Mouse (Mus musculus) left cerebral cortex, postnatal 10 days (tissue): Measurements from ENCODE around the gene Ccdc159. TPM values are rescaled to one million over a fixed set of nuclear protein-coding genes. Genes with fewer than 3 reads are reported as not detected.

ENCODE experiments used
- DNase-seq, 2 experiments: peaks; one replicate each; pipeline ENCODE4 v3.0.0; 2021 to 2022; ENCODE audit warnings: low spot score in 2 of 2, mixed read lengths in 1 of 2; ENCODE audit errors: extremely low spot score in 1 of 2
- intact Hi-C: fragments of 180-260 bp; cut with DNase I; formaldehyde crosslinking; loops from one replicate; pipeline ENCODE4 v1.15.1; 2025
- total RNA-seq, 2 experiments: library from RNA; stranded (reverse); gene quantifications; 2 replicates each; pipeline ENCODE4 v1.2.3; 2021

The Ccdc159 gene
- 10 to 100 TPM; 15.3 to 15.8 TPM for total RNA-seq

DNA sequence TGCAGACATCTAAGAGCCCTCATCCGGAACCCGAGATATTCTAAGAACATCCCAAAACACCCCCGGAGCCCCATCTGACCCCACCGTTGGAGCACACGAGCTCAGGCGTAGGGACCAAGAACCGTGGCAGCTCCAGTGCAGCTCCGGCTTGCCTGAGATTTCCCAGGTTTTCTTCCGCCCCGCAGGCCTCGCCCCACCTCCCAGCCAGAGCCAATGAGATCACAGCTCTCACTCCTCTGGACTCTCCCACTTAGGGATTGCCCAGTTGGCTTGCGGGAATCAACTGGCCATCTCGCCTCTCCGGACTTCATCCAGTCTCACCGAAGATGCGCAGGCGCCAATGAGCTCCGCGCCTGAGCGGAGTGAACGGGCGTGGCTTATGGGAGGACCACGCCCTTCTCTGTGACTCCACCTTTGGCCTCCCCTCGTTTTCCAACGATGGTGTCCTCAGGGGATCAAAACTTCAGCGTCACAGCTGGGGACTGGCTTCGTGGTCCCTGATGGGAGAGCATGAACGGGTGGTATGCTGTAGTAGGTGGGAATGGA, at the start of gene Ccdc159, which contains the start of gene Tmem205:
Ccdc159 (plus strand) TSS at position 264 of the 546 bp plus-strand sequence.
Tmem205 (minus strand) TSS at position 349 of the 546 bp plus-strand sequence.
- intact Hi-C loops, result no loop called here
- peak; percentile 91 to 95 for DNase-seq

DNA sequence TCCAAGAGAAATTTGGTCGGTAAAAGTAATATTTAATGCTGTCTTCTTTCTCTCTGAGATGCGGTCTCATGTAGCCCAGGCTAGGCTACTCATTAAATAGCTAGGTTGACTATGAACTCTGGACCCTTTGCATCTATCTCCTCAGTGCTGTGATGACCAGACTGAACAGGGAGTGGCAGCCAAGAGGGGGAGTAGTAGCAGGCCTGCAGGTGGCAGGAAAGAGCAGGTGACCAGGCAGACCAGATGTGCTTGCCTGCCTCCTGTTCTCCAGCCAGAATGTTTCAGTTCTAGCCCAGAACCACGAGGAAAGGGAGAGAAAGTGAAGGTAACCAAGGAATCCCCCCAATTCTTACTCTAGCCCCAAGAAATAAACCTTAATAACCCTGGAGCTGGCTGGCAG, 38.0 kb upstream of the Ccdc159 start:
- intact Hi-C loops, result no loop called here
- no peak for DNase-seq

DNA sequence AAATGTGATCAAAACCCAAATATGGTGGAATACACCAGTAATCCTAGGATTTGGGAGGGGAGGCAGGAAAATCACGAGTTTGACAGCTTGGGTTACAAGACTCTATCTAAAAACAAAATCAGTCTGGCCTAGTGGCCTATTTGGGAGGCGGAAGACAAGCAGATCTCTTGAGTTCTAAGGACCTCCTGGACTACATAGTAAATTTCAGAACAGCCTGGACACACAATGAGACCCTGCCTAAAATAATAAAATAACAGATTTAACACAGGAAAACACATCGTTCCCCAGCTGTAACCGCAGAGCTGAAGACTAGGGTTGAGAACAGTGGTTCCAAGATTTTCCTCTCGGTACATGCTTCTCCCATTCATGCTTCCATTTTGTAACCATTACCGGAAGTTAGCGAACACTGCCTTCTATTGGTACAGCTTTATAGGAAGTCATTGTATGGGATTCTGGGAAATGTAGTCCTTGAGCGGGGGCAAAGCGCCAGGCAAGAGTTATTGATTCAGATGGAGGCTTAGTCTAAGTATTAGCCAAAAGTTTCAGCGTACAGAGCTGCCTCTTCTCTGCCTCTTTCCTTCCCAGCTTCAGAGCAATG, 25.9 kb upstream of the Ccdc159 start:
- intact Hi-C loops, result no loop called here
- DNase-seq, result peak; percentile 75 to 76

DNA sequence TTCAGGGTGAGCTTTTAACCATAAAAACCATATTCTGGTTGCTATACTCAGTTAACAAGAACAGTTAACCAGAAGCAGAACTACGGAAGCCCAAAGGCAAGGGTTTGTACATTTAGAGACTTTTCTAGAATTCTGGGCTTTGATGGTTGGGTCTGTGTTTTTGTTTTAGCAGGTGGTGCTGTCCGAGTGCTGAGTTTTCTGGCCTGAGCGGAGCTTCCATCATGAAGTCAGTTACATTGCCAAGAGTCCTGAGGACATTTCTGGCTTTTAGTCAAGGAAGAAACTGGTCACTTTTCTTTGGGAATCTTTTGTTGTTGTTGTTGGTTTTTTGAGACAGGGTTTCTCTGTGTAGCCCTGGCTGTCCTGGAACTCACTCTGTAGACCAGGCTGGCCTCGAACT, 23.2 kb upstream of the Ccdc159 start:
- no peak for DNase-seq
- intact Hi-C loops, result no loop called here

DNA sequence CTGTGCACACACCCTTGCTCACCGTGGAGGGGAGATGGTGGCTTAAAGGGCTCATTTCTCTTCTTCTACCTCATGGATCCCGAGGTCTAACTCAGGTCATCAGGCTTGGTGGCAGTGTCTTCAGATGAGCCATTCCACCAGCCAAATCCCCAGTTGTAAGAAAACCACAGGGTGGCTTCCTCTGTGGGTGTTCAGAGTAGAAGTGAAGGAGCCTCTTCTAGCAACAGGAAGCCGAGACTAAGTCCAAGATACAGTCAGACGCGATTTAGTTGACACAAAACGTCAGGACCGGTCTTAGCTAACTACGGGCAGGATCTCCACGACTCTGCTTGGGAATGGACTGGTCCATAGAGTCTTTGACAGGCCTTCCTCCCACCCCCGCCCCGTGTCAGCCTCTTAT, 19.1 kb upstream of the Ccdc159 start:
- intact Hi-C loops, result no loop called here
- DNase-seq, result no peak

DNA sequence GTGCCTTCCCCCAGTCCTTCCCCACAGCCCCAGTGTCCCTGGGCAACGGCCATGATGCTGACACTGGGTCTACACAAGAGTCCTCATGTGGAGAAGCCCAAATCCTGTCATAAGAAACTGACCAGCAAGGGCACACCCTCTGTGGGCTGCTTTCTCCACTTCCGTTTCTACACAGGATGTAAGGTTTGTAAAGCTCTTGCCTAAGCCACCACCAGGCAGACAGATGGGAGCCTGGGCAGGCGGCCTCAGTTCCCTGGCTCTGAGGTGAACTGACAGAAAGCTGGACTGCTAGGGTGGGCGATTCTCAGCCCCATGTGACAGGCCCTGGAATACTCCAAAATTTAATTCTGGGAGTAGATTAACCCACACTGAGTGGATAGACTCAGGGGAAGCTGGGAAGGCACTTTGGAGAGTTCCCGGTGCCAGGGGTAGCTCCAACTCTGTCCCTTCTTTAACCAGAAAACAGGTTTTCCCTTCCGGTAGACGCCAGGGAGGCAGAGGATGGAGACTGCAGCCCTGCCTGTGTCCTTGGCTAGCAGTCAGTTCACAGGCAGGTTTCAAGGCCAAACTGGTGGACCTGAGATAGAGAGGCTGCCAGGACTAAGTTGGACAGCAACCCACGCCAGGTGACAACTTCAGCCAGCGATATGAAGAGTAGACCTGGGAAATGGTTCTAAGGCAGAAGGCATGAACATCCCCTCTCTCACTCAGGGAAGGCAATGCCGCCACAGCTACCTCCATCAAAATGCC, 17.6 kb upstream of the Ccdc159 start:
- DNase-seq, result no peak
- intact Hi-C loops, result no loop called here

DNA sequence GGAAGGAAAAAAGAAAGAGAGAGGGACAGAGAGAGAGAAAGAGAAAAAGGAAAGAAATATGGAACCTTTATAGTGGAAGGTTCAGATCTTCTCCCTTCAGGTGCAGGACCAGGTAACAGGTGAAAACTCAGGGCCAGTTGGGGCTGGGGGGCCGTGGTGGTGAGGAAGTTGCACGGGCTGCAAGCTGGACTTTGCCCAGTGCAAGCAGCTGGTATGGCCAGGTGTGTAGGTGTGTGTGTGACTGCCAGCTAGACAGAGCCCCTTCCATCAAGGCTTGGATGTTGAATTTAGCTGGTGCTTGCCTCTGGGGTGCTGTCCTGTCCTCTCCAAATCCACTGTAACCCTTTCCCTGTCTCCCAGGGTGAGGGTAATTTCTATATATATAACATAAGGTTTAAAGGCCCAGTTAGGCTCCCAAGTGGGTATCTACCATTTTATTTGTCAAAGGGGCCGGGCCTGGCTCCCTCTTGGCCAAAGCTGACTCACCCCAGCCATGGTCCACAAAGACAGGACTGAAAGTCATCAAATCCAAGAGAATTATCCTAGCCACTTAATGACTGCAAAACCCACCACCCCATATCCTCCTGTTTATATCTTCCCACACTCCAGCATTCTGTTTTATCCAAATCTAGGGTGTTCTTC, 10.3 kb upstream of the Ccdc159 start:
- DNase-seq, result no peak
- intact Hi-C loops, result no loop called here

DNA sequence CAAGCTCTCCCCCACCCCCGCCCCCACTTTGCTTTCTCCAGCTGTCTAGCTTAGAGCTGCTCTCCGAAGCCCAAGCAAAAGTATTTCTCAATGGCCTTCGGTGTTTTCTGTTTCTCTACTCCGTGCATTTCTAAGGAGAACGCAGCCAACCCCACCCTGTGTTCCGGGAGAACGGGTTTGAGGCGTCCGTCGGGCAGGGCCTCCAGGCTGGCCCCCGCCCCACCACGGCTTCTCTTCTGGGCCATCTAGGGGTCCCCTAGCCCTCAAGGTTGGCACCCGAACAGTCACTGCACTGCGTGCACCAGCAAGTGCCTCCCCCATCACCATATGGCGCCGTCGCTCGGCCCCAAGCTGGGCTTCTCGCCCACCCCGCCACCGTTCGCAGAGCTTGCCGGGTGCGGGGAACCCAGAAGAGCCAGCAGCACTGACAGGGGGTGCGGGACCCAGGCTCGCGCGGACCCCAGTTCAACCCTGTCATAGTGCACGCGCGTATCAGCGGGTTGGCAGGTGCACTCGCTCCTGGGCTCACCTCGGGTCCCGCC, 9.7 kb upstream of the Ccdc159 start:
- peak; percentile 75 to 81 for DNase-seq
- intact Hi-C loops, result no loop called here

DNA sequence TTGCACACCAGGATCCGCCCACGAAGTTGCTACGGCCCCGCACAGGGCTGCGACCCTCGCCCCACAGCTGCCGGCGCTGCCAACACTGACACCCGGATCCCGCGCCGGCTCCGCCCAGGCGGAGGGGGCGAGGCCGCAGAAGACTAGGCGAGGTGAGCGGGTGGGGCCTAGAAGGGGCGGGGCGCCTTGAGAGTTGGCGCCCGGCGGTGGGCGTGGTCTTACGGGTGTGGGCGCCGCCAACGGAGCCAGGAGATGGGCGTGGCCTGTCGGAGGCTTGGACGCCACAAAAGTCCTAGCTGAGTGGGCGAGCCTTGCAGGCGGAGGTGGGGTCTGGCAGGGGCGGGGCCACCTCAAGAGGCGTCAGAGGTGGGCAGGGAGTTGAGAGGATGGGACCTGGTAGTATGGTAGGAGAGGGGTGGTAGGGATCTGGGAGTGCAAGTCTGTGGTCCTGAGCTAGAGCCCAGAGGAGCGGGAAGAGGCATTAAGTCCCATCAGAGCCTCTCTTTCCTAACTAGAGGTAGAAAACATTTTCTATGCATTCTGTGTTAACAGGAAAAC, 9.2 kb upstream of the Ccdc159 start, which contains the start of gene Rab3d:
Rab3d (minus strand) TSS at position 158 of the 558 bp plus-strand sequence.
- intact Hi-C loops, result no loop called here
- DNase-seq, result peak; percentile 85 to 94

DNA sequence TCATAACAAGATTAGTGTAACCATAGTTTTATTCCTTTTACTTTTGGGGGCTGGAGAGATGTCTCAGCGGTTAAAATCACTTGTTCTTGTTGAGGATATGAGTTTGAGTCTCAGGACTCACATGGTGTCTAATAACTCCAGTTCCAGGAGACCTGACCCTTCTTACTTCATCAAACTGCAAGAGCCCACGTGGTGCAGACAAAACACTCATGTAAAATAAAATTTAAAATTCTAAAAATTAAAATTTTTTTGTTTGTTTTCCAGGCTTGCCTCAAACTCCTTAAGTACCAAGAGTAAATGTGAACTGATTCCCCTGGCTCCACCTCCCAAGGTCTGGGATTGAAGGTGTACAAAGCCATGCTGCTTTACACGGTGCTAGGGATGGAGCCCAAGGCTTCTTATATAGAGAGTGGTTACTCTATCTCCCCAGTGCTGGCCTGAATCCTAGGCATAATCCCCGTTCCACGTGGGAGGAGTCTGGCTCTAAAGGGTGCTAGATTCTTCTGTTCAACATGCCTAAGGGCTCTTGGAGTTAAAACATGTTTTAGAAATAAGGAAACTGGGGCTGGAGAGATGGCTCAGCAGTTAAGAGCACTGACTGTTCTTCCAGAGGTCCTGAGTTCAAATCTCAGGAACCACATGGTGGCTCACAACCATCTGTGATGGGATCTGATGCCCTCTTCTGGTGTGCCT, 8.4 kb upstream of the Ccdc159 start:
- intact Hi-C loops, result no loop called here
- no peak for DNase-seq

DNA sequence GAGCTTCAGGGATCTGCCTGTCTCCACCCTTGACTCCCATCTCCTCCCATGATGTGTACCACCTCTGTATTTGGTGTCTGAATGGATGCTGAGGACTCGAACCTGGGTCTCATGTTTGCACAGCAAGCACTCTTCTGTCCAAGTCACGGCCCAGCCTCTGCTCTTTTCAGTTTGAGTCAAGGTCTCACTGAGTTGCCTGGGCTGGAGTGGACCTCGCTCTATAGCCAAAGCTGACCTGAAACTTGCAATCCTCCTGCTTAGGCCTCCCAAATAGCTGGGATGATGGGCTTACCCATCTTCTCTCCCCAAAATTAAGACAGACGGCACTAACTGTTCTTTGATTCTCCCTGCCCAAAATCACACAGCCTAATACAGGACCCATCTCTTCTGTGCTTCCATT, 4.2 kb upstream of the Ccdc159 start:
- intact Hi-C loops, result no loop called here
- no peak for DNase-seq

DNA sequence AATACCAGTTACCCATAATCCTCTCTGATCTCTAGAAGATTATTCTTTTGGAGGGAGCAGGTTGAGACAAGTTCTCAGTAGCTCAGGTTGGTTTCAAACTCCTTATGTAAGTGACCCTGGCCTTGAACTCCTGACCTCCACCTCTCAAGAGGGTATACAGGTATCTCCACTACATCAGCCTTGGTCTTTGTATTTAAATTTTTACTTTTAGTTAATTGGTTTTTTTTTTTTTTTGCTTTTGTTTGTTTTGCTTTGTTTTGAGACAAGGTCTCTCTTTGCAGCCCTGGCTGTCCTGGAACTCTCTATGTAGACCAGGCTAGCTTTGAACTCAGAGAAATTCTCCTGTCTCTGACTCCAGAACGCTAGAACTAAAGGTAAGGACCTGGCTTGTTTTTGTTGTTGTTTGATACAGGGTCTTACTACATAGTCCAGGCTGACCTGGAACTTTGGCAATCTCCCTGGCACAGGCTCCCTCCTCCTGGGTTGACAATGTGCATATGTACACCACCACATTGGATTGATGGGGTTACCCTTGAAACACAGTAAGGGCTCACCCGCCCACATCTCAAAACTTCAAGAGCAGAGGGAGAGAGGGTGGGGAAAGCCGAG, 3.7 kb upstream of the Ccdc159 start:
- intact Hi-C loops, result no loop called here
- no peak for DNase-seq

DNA sequence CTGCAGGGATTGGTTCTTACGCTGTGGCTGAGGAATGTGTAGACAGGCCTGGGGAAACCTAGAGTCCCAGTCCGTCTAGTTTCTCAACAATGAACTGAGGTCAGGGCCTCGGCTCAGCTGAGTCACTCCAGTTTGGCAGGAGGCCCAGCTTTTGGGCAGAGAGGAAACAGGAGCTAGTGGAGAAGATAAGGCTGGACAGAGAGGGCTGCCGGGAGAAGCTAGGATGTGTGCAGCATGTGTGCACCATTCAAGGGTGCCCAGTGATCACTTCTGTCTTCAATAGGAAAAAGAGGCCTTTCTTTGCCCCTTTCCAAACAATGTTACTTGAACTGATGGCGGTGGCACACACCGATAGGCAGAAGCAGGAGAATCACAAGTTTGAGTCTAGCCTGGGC, 3.2 kb upstream of the Ccdc159 start:
- intact Hi-C loops, result no loop called here
- peak in 1 of 2 experiments; percentile 86 for DNase-seq

DNA sequence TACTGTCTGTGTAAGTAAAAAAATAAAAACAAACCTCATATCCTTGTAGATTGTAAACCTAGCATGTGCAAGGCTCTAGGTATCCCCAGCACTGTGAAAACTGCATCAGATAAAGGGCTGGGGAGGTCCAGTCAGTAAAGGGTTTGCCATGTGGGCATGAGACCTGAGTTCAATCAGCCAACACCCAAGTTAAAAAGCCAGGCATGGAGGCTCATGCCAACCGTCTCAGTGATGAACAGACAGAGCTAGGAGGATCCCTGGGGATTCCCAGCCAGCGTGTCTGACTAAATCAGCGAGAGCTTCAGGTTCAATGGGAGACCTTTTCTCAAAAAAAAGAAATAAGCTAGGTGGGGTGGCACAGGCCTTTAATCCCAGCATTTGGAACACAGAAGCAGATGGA, 2.2 kb upstream of the Ccdc159 start:
- DNase-seq, result no peak
- intact Hi-C loops, result no loop called here

DNA sequence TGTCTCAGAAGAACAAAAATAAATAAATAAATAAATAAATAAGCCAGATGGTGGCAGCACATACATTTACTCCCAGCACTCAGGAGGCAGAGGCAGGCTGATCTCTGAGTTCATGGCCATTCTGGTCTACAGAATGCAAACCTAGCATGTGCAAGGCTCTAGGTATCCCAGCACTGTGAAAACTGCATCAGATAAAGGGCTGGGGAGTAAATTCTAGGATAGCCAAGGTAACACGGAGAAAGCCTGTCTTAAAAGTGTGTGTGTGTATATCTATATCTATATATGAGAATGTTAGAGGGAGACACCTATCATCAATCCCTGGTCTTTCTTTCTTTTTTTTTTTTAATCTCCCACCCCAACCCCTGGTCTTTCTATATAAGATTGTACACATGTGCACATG, 1.8 kb upstream of the Ccdc159 start:
- intact Hi-C loops, result no loop called here
- no peak for DNase-seq

DNA sequence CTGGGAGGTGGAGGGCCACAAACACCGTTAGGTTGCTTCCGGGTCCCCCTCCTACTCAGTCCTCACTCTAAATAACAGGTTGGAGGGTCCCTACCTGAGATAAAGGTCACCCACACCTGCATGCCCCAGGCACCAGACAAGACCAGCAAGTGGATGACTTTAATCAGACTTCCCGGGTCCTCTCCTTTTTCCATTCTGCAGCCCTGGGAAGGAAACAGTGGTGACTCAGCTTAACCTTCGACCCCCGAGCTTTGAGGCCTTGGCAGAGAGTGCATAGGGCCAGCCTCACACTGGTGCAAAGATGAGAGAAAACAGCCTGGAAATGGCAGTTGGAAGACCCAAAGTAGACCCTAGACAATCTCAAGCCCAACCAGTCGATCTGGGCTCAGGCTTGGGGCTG, 1.1 kb upstream of the Ccdc159 start:
- intact Hi-C loops, result no loop called here
- no peak for DNase-seq

DNA sequence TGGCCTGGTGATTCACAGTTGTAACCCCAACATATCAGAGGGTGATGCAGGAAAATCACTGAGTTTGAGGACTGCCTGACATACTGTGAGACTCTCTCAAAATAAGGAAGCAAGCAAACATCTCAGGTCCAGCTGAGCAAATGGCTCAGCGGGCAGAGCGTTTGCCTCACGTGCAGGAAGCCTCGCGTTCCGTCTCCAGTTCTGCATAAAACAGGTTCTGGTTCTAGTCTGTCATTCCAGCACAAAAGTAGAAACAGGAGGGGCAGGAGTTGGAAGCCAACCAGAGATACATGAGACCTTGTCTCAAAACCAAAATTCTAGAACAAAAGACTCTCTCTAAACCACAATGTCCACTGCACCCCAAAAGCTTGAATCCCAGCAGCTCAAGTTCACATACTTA, 487 bp upstream of the Ccdc159 start:
- DNase-seq, result no peak
- intact Hi-C loops, result no loop called here

DNA sequence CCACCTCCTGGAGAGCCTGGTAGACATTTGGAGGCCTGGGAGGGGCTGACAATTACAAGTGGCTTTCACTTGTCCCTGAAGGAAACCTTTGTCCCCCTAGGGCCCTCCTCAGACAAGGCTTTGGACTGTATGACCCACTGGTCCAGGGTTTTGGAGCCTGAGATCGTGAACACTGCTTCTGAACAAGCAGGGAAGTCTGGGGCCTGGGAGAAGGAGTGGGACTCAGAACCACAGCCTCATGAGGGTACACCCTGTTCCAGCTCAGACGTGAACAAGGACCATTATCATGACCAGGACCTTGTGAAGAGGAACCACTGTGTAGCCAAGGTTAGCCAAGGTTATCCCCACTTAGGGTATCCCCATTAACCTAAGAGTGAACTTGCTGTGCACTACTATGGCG, 1.9 kb downstream of the Ccdc159 start:
- no peak for DNase-seq
- intact Hi-C loops, result no loop called here
